Mouse (Mus musculus) right cerebral cortex, adult 2 months (tissue): ENCODE data around the gene Elob.

Source experiments
- DNase-seq, 2 experiments: peaks; one replicate each; pipeline ENCODE4 v3.0.0; 2021 to 2022; ENCODE audit warnings: low spot score in 2 of 2

The Elob gene

DNA sequence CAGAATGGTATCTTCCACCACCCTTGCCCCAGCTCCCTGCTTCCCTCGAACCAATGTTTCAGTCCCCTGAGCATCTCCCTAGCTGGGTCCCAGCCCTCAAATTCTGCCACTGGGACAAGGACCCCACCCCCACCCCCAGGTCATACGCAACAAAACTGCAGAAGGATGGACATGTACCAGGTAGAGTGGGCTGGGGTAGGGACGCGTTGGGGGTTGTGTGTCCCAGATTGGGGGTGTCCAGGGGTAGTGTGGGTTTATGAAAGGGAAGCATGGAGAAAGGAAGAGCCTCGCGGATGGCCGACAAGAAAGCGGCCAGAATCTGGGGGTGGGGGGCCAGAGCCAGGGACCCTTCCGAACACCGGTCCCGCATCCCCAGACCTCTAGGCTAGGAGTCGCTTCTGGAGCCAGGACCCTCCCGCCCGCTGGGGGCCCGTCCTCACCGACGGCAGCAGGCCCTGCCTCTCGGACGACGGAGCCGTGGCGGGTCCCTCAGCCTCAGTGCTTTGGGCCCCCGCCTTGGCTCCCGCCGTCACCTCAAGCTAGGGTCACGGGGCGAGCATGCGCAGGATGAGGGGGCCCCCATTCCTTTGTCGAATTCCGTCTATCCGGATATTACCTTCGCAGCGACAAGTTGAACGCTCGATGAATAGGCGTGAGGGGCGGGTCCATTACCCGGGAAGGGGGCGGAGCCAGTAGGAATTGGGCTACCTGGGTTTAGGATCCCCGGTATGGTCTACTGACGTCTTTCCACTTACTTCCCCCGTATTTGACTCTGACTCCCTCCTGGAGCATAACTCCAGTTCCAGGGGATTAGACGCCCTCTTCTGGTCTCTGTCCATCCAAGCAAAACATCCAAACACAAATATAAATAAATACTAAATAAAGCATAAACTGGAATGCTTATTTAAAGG, 43.1 kb downstream of the Elob start, which contains the start of gene Flywch2:
Flywch2 (minus strand) TSS at position 521 of the 911 bp plus-strand sequence.
- peak; percentile 83 to 89 for DNase-seq

GRCm38 (mm10) chr17:23783352-23783751, 45.6 kb downstream of the Elob start:
- DNase-seq = no peak

DNA sequence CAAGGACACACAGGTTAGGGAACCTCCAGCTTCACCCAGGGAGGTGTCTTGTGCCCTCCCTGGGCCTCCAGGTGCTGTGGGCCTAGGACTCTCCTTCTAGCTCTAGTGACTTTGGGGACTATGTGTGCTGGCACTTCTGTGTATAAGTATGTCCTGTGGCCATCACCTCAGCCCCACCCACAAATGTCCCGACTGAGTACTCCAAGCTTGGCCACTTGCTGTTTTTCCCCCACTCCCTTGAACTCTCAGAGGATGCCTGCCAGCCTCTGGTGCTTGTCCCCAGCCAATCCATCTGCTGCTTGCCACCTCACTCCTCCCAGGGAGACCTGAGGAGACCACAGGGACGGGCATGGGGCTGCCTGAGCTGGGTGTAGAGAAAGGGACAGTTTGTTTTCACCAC, 50.5 kb downstream of the Elob start:
- no peak for DNase-seq

DNA sequence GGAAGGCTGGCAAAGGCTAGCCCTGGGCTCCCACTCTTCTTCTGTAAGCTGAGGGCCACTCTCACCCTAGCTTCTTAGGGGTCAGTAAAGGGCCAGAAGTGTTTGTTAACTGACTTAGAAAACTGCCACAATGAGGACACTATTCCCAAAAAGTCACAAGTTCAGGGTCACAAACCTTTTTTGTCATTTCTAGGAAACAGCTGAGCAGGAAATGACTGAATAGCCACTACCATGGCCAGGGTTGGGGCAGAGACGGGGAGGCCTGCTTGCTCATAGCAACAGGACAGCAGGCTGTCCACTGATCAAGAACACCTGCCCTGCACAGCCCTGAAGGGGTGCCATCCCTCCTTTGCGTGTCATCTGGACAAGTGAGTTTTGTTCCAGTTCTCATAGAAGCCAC, 51.8 kb downstream of the Elob start:
- no peak for DNase-seq

DNA sequence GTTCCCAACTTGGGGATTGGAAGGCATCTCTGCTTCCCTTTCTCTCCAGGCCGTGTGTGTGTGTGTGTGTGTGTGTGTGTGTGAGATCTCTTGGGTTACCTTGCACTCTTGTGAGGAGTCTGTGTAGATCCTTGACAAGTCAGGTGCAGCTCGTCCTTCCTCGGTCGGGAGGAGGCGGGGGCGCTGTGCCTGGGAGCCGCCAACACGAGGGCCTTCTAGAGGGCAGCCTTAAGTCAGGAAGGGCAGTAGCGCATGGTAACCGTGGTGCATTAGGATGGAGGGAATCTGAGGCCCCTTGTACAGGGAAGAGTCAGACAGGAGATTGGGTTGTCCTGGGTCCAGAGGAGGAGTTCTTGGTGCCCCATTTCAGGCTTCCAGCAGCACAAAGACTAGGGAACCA, 52.7 kb downstream of the Elob start:
- DNase-seq = no peak
